Mouse (Mus musculus) ES-E14 (cell line): ENCODE measurements around the gene Cygb.

ENCODE experiments used
- MAFK ChIP-seq: IDR thresholded peaks from 2 replicates; pipeline ENCODE4 v1.6.1; 2014; ENCODE audit warnings: mild to moderate bottlenecking, low read depth, low read length, inconsistent platforms; ENCODE audit not compliant: insufficient read depth
- ZNF384 ChIP-seq: IDR thresholded peaks from 2 replicates; pipeline ENCODE4 v1.6.1; 2012; ENCODE audit warnings: low read depth, low read length, inconsistent platforms

GRCm38 (mm10) chr11:116657311-116658223, 3.5 kb upstream of the Cygb start:
- no peak for TF ChIP-seq ZNF384
- no peak for TF ChIP-seq MAFK
